Mouse (Mus musculus): ENCODE measurements around the gene Ccdc167. TPM values are rescaled to one million over a fixed set of nuclear protein-coding genes. Genes with fewer than 3 reads are reported as not detected.
A peak's percentile ranks its signal among the peaks of the same experiment; 100 is the strongest.

Ccdc167 gene
- polyA plus RNA-seq, 1 experiment from 2014 or later, result 11.3 TPM

DNA sequence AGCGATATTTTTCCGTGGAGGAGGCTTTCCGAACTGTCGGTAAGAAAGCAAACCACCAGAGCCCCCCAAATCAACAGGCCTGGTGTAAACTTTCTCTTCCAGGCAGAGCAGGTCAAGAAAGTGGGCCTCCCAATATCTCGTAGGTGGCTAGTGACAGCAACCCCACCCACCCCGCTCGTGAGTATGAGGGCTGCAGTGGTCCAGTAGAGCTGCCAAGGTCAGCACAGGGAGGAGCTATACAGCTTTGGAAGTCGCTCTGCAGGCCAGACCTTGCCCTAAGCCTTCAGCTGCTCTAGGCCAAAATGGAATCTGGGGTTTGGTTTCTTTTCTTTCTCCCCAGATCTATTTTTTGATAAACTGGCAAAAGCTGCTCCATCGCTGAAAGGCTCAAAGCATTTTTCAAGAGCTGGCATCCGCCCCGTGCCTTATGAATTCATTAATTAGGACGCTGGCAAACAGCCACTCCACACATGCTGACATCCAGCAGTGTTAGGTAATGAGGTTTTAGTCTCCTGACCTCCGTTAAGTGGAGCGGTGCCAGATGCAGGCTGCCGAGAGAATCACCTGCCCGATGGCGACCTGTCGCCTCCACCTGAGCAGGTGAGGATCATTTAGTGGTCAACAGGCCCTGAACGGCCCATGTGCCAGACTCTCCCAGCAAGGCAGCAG, 5.6 kb downstream of the Ccdc167 start:
- Histone ChIP-seq H3K4me3 (replicated peaks; ENCODE audit: low read depth, low read length) (no peak overlapping the region), H3K36me3 (ENCODE audit: control insufficient read depth, insufficient read depth, low read length) (no peaks in the 10 kb centered on the region), H3K4me2 (ENCODE audit: low read length) (no peak overlapping the region; the same call in 1 of the 2 replicates), H3K27ac (replicated peaks; ENCODE audit: low read depth, low read length) (peak overlapping the region; percentile 63), H3K9me3 (ENCODE audit: control insufficient read depth, low read length) (no peaks in the 10 kb centered on the region), H3K9ac (replicated peaks; ENCODE audit: low read length) (no peak overlapping the region), H3K27me3 (ENCODE audit: control insufficient read depth, insufficient read depth, low read length) (no peaks in the 10 kb centered on the region), H3K4me1 (ENCODE audit: control insufficient read depth, insufficient read depth, low read length) (peaks cover 64% of the 10 kb centered on the region)
- no peak for ATAC-seq (ENCODE audit: low FRiP score, low TSS enrichment)
- WGBS, result 64% methylated on average over 19 of the region's 19 CpGs
- DNase-seq, result peak; percentile 71

DNA sequence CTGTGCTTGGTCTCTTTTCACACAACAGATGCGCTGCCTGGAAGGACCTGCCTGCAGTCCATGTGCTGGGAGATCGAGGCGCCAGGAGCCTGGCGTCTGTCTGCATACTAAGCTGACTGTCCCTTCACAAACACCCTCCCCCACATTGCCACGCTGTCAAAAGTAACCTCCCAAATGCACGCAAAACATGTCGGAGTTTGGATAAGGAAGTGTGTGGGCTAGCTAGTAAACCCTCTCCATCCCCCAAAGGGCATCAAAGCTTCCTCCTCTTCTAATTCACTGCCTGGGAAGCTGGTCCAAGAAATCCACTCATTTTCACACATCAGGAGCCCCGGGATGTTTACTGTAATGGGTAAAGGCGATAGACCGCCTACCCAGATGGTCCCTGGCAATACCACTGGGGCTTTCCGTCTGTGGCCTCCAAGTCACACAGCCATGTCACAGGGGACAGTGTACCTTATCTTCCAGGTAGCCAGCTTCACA, 6.2 kb downstream of the Ccdc167 start:
- DNase-seq, result no peak
- WGBS, result 67% methylated on average over 11 of the region's 11 CpGs
- ATAC-seq (ENCODE audit: low FRiP score, low TSS enrichment), result no peak

DNA sequence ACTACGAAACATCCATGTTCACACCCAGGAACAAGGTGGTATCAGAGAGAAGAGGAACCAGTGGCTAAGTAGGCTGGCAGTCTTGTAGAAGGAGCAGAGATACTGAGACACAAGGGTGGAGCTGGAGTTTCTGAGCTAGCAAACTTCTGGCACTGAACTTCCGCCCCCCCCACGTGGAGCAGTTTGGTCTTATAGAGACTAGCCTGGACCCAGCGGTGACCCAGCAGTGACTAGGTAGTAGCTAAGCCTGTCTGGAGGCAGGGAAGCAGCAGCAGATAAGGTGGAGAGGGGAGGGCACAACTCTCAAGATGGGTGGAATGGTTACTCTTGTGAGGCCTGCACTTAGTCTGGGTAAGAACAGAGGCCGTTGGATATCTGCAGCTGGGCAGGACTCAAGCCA, 8.1 kb downstream of the Ccdc167 start:
- ATAC-seq (ENCODE audit: low FRiP score, low TSS enrichment), result no peak
- peaks cover 60% of the 10 kb centered on the region for H3K4me1 ChIP-seq (ENCODE audit: control insufficient read depth, insufficient read depth, low read length)
- no peak overlapping the region for H3K27ac ChIP-seq (replicated peaks; ENCODE audit: low read depth, low read length)
- H3K36me3 ChIP-seq (ENCODE audit: control insufficient read depth, insufficient read depth, low read length), result peaks cover 7% of the 10 kb centered on the region; the same call in 1 of the 2 replicates
- no peaks in the 10 kb centered on the region for H3K27me3 ChIP-seq (ENCODE audit: control insufficient read depth, insufficient read depth, low read length)
- no peak overlapping the region for H3K4me3 ChIP-seq (replicated peaks; ENCODE audit: low read depth, low read length)
- no peak overlapping the region for H3K9ac ChIP-seq (replicated peaks; ENCODE audit: low read length)
- no peak for DNase-seq
- H3K4me2 ChIP-seq (ENCODE audit: low read length), result no peak overlapping the region
- WGBS, result 73% methylated on average over 5 of the region's 5 CpGs
- H3K9me3 ChIP-seq (ENCODE audit: control insufficient read depth, low read length), result no peaks in the 10 kb centered on the region

More for the DNA sequence above, 6.2 kb downstream of the Ccdc167 start:
- Histone ChIP-seq H3K9ac (replicated peaks; ENCODE audit: low read length) (no peak overlapping the region), H3K27ac (replicated peaks; ENCODE audit: low read depth, low read length) (peak overlapping the region; percentile 63), H3K4me2 (ENCODE audit: low read length) (no peak overlapping the region), H3K36me3 (ENCODE audit: control insufficient read depth, insufficient read depth, low read length) (no peaks in the 10 kb centered on the region), H3K27me3 (ENCODE audit: control insufficient read depth, insufficient read depth, low read length) (no peaks in the 10 kb centered on the region), H3K4me1 (ENCODE audit: control insufficient read depth, insufficient read depth, low read length) (peaks cover 60% of the 10 kb centered on the region), H3K4me3 (replicated peaks; ENCODE audit: low read depth, low read length) (no peak overlapping the region), H3K9me3 (ENCODE audit: control insufficient read depth, low read length) (no peaks in the 10 kb centered on the region)

DNA sequence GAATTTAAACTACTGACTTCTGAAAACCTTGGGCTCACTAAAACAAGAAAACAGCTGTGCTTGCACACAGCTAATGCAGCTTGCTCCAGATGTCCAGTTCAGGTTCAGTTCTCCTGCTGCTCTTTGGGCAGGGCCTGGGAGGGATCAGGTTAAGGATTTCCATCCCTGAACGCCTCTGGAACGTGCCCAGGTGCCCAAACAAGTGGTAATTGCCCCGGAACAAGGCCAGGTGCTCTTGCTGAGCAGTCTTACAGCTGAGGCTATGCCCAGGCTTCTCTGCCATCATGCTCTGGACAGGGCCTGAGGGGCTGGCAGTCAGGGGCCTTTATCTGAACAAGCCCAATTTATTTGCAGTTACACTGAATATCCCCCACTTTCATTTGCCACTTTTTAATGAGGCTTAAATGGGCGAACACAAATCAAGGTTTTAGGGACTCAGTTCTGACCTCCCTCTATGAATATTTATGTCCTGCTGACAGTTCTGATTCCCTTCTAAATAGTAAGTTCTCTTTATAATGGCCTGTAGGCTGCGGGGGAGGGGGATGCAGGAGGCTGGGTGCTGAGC, 9.8 kb downstream of the Ccdc167 start:
- H3K9me3 ChIP-seq (ENCODE audit: control insufficient read depth, low read length), result no peaks in the 10 kb centered on the region
- no peaks in the 10 kb centered on the region for H3K27me3 ChIP-seq (ENCODE audit: control insufficient read depth, insufficient read depth, low read length)
- WGBS, result 31% methylated on average over 5 of the region's 5 CpGs
- H3K36me3 ChIP-seq (ENCODE audit: control insufficient read depth, insufficient read depth, low read length), result peaks cover 25% of the 10 kb centered on the region
- peak overlapping the region; percentile 52; the same call in 1 of the 2 replicates for H3K27ac ChIP-seq (replicated peaks; ENCODE audit: low read depth, low read length)
- peaks cover 58% of the 10 kb centered on the region for H3K4me1 ChIP-seq (ENCODE audit: control insufficient read depth, insufficient read depth, low read length)
- DNase-seq, result no peak
- ATAC-seq (ENCODE audit: low FRiP score, low TSS enrichment), result no peak
- H3K9ac ChIP-seq (replicated peaks; ENCODE audit: low read length), result peak overlapping the region; percentile 24; the same call in 1 of the 2 replicates
- no peak overlapping the region for H3K4me3 ChIP-seq (replicated peaks; ENCODE audit: low read depth, low read length)
- H3K4me2 ChIP-seq (ENCODE audit: low read length), result no peak overlapping the region

DNA sequence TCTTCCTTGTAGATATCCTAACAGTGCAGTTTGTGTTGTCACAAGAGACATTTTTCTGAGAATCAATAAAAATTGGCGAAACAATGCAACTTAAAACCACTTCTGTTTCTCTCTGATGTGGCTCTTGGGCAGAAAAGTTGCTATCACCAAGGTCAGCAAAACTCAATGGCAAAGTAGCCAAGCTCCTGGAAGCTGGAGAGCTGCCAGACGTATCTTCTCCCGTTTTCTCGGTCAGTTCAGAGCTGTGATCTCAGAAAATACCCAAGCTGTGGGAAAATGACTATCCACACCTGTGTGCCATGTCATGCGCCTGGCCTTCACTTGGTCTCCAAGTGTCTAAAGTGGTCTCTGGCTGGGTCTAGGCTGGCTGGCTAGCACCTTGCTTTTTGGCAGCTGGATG, 11.0 kb downstream of the Ccdc167 start:
- H3K4me3 ChIP-seq (replicated peaks; ENCODE audit: low read depth, low read length), result no peak overlapping the region
- H3K4me2 ChIP-seq (ENCODE audit: low read length), result no peak overlapping the region
- no peaks in the 10 kb centered on the region for H3K27me3 ChIP-seq (ENCODE audit: control insufficient read depth, insufficient read depth, low read length)
- H3K27ac ChIP-seq (replicated peaks; ENCODE audit: low read depth, low read length), result no peak overlapping the region
- H3K4me1 ChIP-seq (ENCODE audit: control insufficient read depth, insufficient read depth, low read length), result peaks cover 46% of the 10 kb centered on the region
- H3K9me3 ChIP-seq (ENCODE audit: control insufficient read depth, low read length), result no peaks in the 10 kb centered on the region
- peaks cover 36% of the 10 kb centered on the region for H3K36me3 ChIP-seq (ENCODE audit: control insufficient read depth, insufficient read depth, low read length)
- 92% methylated on average over 5 of the region's 5 CpGs for WGBS
- ATAC-seq (ENCODE audit: low FRiP score, low TSS enrichment), result no peak
- no peak overlapping the region for H3K9ac ChIP-seq (replicated peaks; ENCODE audit: low read length)
- DNase-seq, result no peak

DNA sequence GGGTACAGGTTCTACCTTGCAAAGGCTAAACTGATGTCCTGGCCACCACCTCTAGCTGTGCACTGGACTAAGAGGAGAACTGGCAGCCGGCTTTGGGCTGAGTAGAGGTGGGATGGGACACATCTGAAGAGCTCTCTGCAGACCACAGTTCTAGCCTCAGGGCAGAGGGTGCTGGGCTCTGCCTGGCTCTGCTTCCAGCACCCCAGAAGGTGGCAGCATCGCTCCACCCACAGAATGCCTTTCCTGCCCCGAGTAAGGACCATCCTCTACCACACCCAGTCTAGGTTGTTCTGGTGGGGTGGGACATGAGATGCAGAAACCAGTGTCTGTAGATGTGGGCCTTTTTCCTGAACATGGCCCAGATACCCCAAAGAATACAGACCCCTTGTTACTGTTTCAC, 12.1 kb downstream of the Ccdc167 start:
- no peaks in the 10 kb centered on the region for H3K9me3 ChIP-seq (ENCODE audit: control insufficient read depth, low read length)
- peaks cover 47% of the 10 kb centered on the region for H3K36me3 ChIP-seq (ENCODE audit: control insufficient read depth, insufficient read depth, low read length)
- no peaks in the 10 kb centered on the region for H3K27me3 ChIP-seq (ENCODE audit: control insufficient read depth, insufficient read depth, low read length)
- no peak overlapping the region for H3K9ac ChIP-seq (replicated peaks; ENCODE audit: low read length)
- H3K27ac ChIP-seq (replicated peaks; ENCODE audit: low read depth, low read length), result no peak overlapping the region
- H3K4me3 ChIP-seq (replicated peaks; ENCODE audit: low read depth, low read length), result no peak overlapping the region
- WGBS, result 33% methylated on average over 3 of the region's 3 CpGs
- peaks cover 35% of the 10 kb centered on the region for H3K4me1 ChIP-seq (ENCODE audit: control insufficient read depth, insufficient read depth, low read length)
- DNase-seq, result peak; percentile 85
- ATAC-seq (ENCODE audit: low FRiP score, low TSS enrichment), result peak; percentile 67; the same call in 1 of the 2 replicates
- H3K4me2 ChIP-seq (ENCODE audit: low read length), result no peak overlapping the region

DNA sequence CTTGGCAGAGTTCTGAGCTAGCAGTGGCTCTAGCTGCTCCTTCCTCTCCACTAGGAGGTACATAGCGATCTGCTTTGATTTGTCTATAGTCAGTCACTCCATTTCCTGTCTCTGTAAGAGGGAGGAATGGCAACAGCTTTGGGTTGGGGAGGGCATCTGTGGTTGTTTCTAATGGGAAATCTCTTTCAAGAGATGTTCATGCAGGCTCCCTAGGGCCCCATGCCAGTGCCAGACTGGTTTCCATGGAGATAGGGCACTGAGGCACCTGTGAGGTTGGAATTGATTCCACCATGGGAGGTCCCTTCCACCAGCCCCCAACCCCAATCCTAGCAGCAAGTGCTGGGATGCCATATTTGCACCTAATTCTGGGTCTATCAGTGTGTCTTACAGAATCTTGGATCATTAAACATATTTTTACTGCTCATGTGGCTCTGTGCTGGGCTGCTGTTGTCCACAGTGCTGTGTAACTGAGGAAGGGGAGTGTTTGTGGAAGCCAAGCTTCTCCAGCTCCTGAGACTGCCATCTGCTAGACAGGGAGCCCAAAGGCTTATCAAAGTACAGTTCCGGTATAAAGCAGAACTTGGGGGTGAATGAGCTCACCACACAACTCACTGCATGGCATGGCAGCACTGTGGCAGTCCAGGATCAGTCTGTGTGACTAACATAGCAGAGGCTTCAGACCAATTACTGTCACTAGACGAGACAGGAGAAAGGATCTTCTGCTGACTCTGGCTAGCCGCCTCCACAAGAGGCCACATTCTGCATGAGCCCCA, 13.7 kb downstream of the Ccdc167 start:
- peaks cover 62% of the 10 kb centered on the region for H3K36me3 ChIP-seq (ENCODE audit: control insufficient read depth, insufficient read depth, low read length)
- DNase-seq, result no peak
- ATAC-seq (ENCODE audit: low FRiP score, low TSS enrichment), result no peak
- no peaks in the 10 kb centered on the region for H3K27me3 ChIP-seq (ENCODE audit: control insufficient read depth, insufficient read depth, low read length)
- no peaks in the 10 kb centered on the region for H3K9me3 ChIP-seq (ENCODE audit: control insufficient read depth, low read length)
- no peak overlapping the region for H3K4me3 ChIP-seq (replicated peaks; ENCODE audit: low read depth, low read length)
- no peak overlapping the region for H3K4me2 ChIP-seq (ENCODE audit: low read length)
- H3K9ac ChIP-seq (replicated peaks; ENCODE audit: low read length), result no peak overlapping the region; the same call in 1 of the 2 replicates
- H3K27ac ChIP-seq (replicated peaks; ENCODE audit: low read depth, low read length), result no peak overlapping the region
- WGBS, result 74% methylated on average over 4 of the region's 4 CpGs
- H3K4me1 ChIP-seq (ENCODE audit: control insufficient read depth, insufficient read depth, low read length), result peaks cover 19% of the 10 kb centered on the region

DNA sequence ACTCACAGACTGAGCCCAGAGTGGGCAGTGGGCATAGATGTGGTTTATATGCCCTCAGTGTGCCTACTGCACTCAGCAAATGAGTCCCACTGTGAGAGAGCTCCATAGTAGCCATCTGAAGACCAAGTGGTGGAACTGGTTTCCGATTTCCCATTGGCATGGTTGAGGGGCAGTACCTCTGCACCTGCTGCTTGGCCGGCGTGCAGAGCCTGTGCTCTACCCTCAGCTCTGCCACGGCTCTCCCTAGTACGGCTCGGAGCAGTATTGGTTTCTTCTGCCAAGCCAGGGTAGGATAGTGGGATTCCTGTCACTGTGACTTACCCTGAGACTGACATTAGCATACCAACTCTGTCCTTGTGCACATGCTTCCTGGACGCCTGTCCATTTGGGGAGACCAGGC, 16.3 kb downstream of the Ccdc167 start:
- Histone ChIP-seq H3K27ac (replicated peaks; ENCODE audit: low read depth, low read length) (no peak overlapping the region), H3K4me1 (ENCODE audit: control insufficient read depth, insufficient read depth, low read length) (no peaks in the 10 kb centered on the region), H3K4me3 (replicated peaks; ENCODE audit: low read depth, low read length) (no peak overlapping the region), H3K9me3 (ENCODE audit: control insufficient read depth, low read length) (no peaks in the 10 kb centered on the region), H3K27me3 (ENCODE audit: control insufficient read depth, insufficient read depth, low read length) (no peaks in the 10 kb centered on the region), H3K9ac (replicated peaks; ENCODE audit: low read length) (no peak overlapping the region), H3K36me3 (ENCODE audit: control insufficient read depth, insufficient read depth, low read length) (peaks cover 82% of the 10 kb centered on the region), H3K4me2 (ENCODE audit: low read length) (no peak overlapping the region)
- ATAC-seq (ENCODE audit: low FRiP score, low TSS enrichment), result no peak
- 94% methylated on average over 7 of the region's 7 CpGs for WGBS
- no peak for DNase-seq
